Mouse (Mus musculus): ENCODE data around the gene Wdr5. TPM values are rescaled to one million over a fixed set of nuclear protein-coding genes. Genes with fewer than 3 reads are reported as not detected.
"Not testable (repeated sequence)": the region's sequence is repeated elsewhere in the genome, so short reads cannot be mapped to it uniquely, and the experiment has no call there.

Gene Wdr5
- polyA plus RNA-seq, 1 experiment from 2014 or later, result 16.6 TPM

DNA sequence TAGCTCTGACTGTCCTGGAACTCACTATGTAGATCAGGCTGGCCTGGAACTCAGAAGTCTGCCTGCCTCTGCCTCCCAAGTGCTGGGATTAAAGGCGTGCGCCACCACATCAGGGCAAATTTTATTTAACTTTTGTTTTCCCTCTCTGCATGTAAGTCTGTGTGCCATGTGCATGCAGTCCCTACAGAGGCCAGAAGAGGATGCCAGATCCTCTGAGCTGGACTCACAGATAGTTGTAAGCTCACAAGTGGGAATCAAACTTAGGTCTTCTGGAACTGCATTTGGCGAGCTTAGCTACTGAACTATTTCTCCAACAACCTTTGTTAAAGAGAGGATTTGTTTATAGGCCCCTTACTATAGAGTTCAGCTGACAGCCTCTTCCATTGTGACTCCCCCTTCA lies 3.3 kb downstream of the Wdr5 start:
- peaks cover 32% of the 10 kb centered on the region for H3K36me3 ChIP-seq (replicated peaks; ENCODE audit: insufficient read depth, low read length)
- H3K27ac ChIP-seq (ENCODE audit: low read depth), result no peak overlapping the region
- no peaks in the 10 kb centered on the region for H3K27me3 ChIP-seq (ENCODE audit: insufficient read depth, low read length)
- H3K9me3 ChIP-seq (ENCODE audit: low read length), result no peaks in the 10 kb centered on the region
- TF ChIP-seq EP300 (IDR thresholded peaks at IDR 0.05; ENCODE audit: low read depth), result no peak
- TF ChIP-seq CTCF (IDR thresholded peaks at IDR 0.05; ENCODE audit: low read depth), result peak; percentile 59
- no peak for DNase-seq
- H3K4me2 ChIP-seq (ENCODE audit: low read depth, low read length), result no peak overlapping the region
- no peak overlapping the region for H3K4me3 ChIP-seq (ENCODE audit: low read depth, low read length)
- no peak overlapping the region for H3K9ac ChIP-seq (replicated peaks)
- peaks cover 26% of the 10 kb centered on the region for H3K4me1 ChIP-seq (ENCODE audit: insufficient read depth)
- 81% methylated on average over 3 of the region's 3 CpGs for WGBS (ENCODE audit: insufficient replicate concordance)
- ATAC-seq, result no peak

DNA sequence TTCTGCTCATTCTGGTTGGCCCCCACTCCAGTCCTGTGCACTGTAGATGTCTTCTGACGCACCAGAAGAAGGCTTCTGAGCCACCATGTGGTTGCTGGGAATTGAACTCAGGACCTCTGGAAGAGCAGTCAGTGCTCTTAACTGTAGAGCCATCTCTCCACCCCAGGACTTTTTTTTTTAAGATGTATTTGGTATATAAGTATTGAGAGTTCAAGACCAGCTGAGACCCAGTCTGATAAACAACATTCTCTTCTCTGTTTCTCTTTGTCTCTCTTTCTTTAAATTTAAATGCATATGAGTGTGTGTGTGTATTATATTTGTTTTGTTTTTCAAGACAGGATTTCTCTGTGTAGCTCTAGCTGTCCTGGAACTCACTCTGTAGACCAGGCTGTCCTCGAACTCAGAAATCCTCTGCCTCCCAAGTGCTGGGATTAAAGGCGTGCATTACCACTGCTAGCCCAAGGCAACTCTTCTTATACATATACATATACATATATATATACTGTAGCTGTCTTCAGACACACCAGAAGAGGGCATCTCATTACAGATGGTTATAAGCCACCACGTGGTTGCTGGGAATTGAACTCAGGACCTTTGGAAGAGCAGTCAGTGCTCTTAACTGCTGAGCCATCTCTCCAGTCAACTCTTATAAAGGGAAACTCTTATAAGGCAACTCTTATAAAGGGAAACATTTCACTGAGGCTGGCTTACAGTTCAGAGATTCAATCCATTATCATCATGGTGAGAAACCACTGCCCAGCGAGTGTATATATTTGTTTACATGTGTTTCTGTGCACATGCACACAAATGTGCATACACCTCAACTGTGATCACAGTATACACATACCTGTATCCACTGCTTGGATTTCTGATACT lies 23.7 kb downstream of the Wdr5 start:
- not testable (repeated sequence) for H3K4me2 ChIP-seq (ENCODE audit: low read depth, low read length); H3K9me3 ChIP-seq (ENCODE audit: low read length); H3K9ac ChIP-seq (replicated peaks); H3K27me3 ChIP-seq (ENCODE audit: insufficient read depth, low read length); H3K4me3 ChIP-seq (ENCODE audit: low read depth, low read length); DNase-seq; ATAC-seq; H3K27ac ChIP-seq (ENCODE audit: low read depth)
- WGBS (ENCODE audit: insufficient replicate concordance), result 60% methylated on average over 5 of the region's 5 CpGs
- Histone ChIP-seq H3K36me3 (replicated peaks; ENCODE audit: insufficient read depth, low read length) (peaks cover 21% of the 10 kb centered on the region), H3K4me1 (ENCODE audit: insufficient read depth) (peaks cover 12% of the 10 kb centered on the region)

DNA sequence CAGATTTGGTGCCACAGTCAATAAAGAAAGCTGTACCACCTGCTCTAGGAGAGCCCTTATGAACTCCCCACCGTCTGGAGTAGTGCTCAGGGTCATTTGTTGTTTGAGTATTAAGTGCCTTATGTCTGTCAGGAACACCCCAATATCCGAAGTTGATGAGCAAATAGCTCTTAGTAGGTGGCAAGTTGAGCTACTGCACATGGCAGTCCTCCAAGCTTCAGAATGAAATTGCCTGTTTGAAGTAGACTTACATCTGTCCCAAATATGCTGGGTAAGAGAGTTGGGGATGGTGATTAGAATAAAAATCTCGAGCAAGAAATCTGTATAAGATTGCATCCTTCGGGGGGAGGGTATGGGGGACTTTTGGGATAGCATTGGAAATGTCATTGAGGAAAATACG lies 24.4 kb downstream of the Wdr5 start:
- Histone ChIP-seq H3K4me2 (ENCODE audit: low read depth, low read length) (peak overlapping the region; percentile 22; the same call in 1 of the 2 replicates), H3K27ac (ENCODE audit: low read depth) (0 out of 2 replicates have a peak overlapping the region, but pooled peaks have one; percentile 26), H3K9ac (replicated peaks) (no peak overlapping the region), H3K4me1 (ENCODE audit: insufficient read depth) (peaks cover 12% of the 10 kb centered on the region), H3K27me3 (ENCODE audit: insufficient read depth, low read length) (no peaks in the 10 kb centered on the region), H3K4me3 (ENCODE audit: low read depth, low read length) (no peak overlapping the region), H3K36me3 (replicated peaks; ENCODE audit: insufficient read depth, low read length) (peaks cover 17% of the 10 kb centered on the region), H3K9me3 (ENCODE audit: low read length) (no peaks in the 10 kb centered on the region)
- WGBS (ENCODE audit: insufficient replicate concordance), result 19% methylated on average over 5 of the region's 5 CpGs
- ATAC-seq (no peak), DNase-seq (no peak)
- no peak for TF ChIP-seq CTCF (IDR thresholded peaks at IDR 0.05; ENCODE audit: low read depth)

DNA sequence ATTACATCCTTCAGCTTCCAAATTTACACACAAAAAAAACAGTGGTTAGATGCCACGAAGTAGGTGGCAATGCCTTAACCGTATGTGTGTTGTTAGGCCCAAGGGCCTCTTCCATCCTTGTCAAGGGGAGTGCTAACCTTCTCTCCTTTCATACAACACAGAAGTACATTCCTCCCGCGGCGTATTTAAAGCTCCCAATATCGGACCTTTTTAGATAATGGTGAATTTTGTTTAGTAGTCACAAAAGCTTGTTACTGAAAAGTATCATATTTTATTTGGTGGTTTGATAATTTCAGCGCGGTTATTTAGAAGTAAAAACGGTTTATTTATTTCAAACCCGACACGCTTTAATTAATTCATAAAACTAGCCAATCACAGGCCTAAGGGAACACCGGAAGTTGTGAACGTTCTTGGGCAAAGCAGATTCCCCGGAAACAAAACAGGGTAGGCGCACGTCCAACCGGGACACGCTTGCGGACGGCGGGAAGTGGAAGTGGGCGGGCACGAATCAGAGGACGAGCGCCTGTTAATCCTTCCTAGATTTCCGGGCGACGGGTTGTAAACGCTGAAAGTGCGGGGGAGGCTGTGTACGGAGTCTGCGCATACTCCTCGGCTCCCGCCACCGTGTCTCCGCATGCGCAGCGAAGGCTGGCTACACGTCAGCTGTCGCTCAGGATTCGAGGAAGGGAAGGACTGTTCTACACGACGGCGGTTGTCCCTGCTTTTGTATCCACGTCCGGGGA lies 25.0 kb downstream of the Wdr5 start:
- Histone ChIP-seq H3K4me3 (ENCODE audit: low read depth, low read length) (peak overlapping the region; percentile 53), H3K9ac (replicated peaks) (peak overlapping the region; percentile 51), H3K36me3 (replicated peaks; ENCODE audit: insufficient read depth, low read length) (peaks cover 11% of the 10 kb centered on the region), H3K27me3 (ENCODE audit: insufficient read depth, low read length) (no peaks in the 10 kb centered on the region), H3K27ac (ENCODE audit: low read depth) (peak overlapping the region; percentile 81), H3K4me2 (ENCODE audit: low read depth, low read length) (peak overlapping the region; percentile 65), H3K4me1 (ENCODE audit: insufficient read depth) (peaks cover 12% of the 10 kb centered on the region), H3K9me3 (ENCODE audit: low read length) (no peaks in the 10 kb centered on the region)
- WGBS (ENCODE audit: insufficient replicate concordance), result under 1% methylated on average over 46 of the region's 46 CpGs
- ATAC-seq, result peak; percentile 98
- TF ChIP-seq EP300 (IDR thresholded peaks at IDR 0.05; ENCODE audit: low read depth) (peak; percentile 83), CTCF (IDR thresholded peaks at IDR 0.05; ENCODE audit: low read depth) (no peak)
- peak; percentile 93 for DNase-seq

DNA sequence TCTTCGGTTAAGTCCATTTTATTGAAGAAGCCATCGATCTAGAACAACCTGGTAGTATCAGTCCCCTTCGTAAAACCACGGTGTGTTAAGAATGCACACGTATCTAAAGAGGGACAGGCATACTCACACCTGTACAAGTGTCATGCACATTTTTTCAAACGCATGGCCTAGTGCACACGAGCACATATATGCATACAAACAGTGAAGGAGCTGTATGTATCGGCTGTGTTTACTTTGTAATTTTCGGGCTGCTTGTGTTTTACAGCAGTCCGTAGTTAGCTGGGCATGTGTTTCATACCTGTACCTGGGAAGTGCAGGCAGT lies 25.5 kb downstream of the Wdr5 start:
- Histone ChIP-seq H3K27me3 (ENCODE audit: insufficient read depth, low read length) (no peaks in the 10 kb centered on the region), H3K4me3 (ENCODE audit: low read depth, low read length) (peak overlapping the region; percentile 53), H3K36me3 (replicated peaks; ENCODE audit: insufficient read depth, low read length) (peaks cover 7% of the 10 kb centered on the region), H3K27ac (ENCODE audit: low read depth) (peak overlapping the region; percentile 81), H3K9ac (replicated peaks) (peak overlapping the region; percentile 51), H3K4me2 (ENCODE audit: low read depth, low read length) (peak overlapping the region; percentile 65), H3K9me3 (ENCODE audit: low read length) (no peaks in the 10 kb centered on the region), H3K4me1 (ENCODE audit: insufficient read depth) (peaks cover 12% of the 10 kb centered on the region)
- no peak for TF ChIP-seq CTCF (IDR thresholded peaks at IDR 0.05; ENCODE audit: low read depth)
- no peak for TF ChIP-seq EP300 (IDR thresholded peaks at IDR 0.05; ENCODE audit: low read depth)
- ATAC-seq, result peak; percentile 5; the same call in 1 of the 2 replicates
- DNase-seq, result no peak
- 18% methylated on average over 10 of the region's 10 CpGs for WGBS (ENCODE audit: insufficient replicate concordance)

DNA sequence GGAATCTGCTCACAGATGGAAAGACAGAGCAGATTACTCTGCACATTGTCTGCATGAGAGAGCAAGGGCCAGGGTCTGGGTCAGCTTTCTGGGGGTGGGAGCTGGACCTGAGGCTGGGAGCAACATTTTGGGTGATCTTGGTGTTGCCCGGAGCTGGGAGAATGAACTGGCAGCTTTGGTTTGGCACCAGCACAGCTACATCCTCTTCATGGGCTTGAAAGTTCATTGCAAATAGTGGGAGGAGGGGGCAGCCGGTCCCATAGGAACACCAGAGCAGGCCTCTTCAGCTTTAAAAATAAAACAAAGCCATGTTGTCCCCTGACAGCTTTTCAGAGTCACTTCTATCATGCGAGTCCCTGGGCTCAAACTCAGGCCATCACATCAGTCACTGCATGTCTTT lies 26.3 kb downstream of the Wdr5 start:
- H3K36me3 ChIP-seq (replicated peaks; ENCODE audit: insufficient read depth, low read length), result peaks cover 2% of the 10 kb centered on the region; the same call in 1 of the 2 replicates
- DNase-seq, result no peak
- peak overlapping the region; percentile 51; the same call in 1 of the 2 replicates for H3K9ac ChIP-seq (replicated peaks)
- peak overlapping the region; percentile 65 for H3K4me2 ChIP-seq (ENCODE audit: low read depth, low read length)
- 84% methylated on average over 3 of the region's 3 CpGs for WGBS (ENCODE audit: insufficient replicate concordance)
- no peak for ATAC-seq
- H3K4me1 ChIP-seq (ENCODE audit: insufficient read depth), result peaks cover 12% of the 10 kb centered on the region
- H3K9me3 ChIP-seq (ENCODE audit: low read length), result no peaks in the 10 kb centered on the region
- H3K27me3 ChIP-seq (ENCODE audit: insufficient read depth, low read length), result no peaks in the 10 kb centered on the region
- H3K27ac ChIP-seq (ENCODE audit: low read depth), result peak overlapping the region; percentile 81; the same call in 1 of the 2 replicates
- H3K4me3 ChIP-seq (ENCODE audit: low read depth, low read length), result peak overlapping the region; percentile 53; the same call in 1 of the 2 replicates
- TF ChIP-seq CTCF (IDR thresholded peaks at IDR 0.05; ENCODE audit: low read depth) (no peak), EP300 (IDR thresholded peaks at IDR 0.05; ENCODE audit: low read depth) (no peak)

Measured in liver, postnatal 0 days (tissue).